In the genomic region with DNA sequence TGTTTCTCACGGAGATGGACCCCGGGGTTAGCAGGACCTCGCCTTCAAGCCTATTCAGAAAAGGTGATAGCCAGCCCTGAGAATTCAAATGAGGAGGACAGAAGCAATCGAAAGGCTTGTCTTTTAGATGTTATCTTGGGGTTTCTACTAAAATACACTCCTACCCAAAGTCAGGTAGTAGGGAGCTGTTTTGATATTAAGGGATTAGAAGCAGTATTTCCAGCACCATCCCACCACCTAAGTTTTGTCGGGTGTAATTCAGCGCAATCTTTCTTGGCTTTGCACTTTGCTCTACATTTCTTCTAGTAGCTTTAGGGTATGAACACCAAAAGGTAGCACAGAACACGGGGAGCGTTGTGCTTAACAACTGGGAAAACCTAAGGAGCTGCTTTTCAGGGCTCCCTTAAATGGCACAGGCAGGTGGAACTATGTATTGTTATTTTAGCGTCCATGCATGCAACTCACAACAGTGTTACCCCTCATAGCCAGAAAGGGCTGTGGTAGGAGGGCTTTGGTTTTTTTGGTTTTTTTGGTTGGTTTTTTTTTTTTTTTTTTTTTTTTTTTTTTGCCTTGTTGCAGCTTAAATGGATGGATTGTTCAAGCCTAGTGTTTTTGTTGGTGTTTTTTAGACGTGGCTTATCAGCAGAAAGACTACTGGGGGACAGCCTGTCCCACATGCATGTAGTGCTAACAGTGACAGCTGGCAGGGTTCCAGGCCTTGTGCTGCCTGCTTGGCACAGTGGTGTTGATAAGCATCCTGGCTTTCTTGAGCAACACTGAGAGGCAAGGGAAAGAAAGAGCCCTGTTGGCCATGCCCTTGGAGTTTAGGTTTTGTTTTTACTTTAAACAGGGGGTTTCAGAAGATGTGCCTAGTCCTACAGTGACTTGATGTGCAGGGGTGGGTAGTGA, we compare ENCODE assay signal across 8 mouse cellular contexts. TPM values are rescaled to one million over a fixed set of nuclear protein-coding genes. Genes with fewer than 3 reads are reported as not detected.
DNase-seq lines count a peak whose midpoint lies in the region; ATAC-seq and TF ChIP-seq lines count a peak whose summit lies in the region.
"Had no signal": no experiment of that assay in that cellular context is flagged by ENCODE, and none has a peak within 500 bp of the region (broad histone marks: within the 10 kb centered on the region; RNA-seq: fewer than 3 reads in every experiment).

No protein-coding gene starts in this region.

- no peak for ATAC-seq in heart, postnatal 0 days (ENCODE audit: insufficient read depth, low read depth)
- no peak for ATAC-seq in limb, embryonic 13.5 days (ENCODE audit: low FRiP score, low read depth)

- peaks cover 25% of the 10 kb centered on the region for H3K36me3 ChIP-seq in heart, postnatal 0 days (replicated peaks; ENCODE audit: control insufficient read depth, insufficient read depth, low read length)
- peaks cover 28% of the 10 kb centered on the region for H3K36me3 ChIP-seq in limb, embryonic 13.5 days
- no peaks in the 10 kb centered on the region for H3K36me3 ChIP-seq in myocyte (ENCODE audit: control insufficient read depth, insufficient read depth)

- H3K4me2 ChIP-seq in heart, postnatal 0 days (ENCODE audit: low read depth, low read length), result peak overlapping the region; percentile 98
- H3K4me2 ChIP-seq in limb, embryonic 13.5 days (replicated peaks), result peak overlapping the region; percentile 75
- peak overlapping the region; percentile 88 for H3K4me2 ChIP-seq in myocyte (ENCODE audit: low read depth)

- H3ac ChIP-seq in myocyte (ENCODE audit: control insufficient read depth, insufficient read length), result peak overlapping the region; percentile 50

- H3K27ac ChIP-seq in heart, postnatal 0 days (ENCODE audit: low read depth), result peak overlapping the region; percentile 93
- peak overlapping the region; percentile 96 for H3K27ac ChIP-seq in limb, embryonic 13.5 days

- TF ChIP-seq CTCF in heart, postnatal 0 days (IDR thresholded peaks at IDR 0.05; ENCODE audit: low read depth), result no peak

- peaks cover 17% of the 10 kb centered on the region for H3K4me1 ChIP-seq in heart, postnatal 0 days (ENCODE audit: control insufficient read depth, insufficient read depth)
- H3K4me1 ChIP-seq in limb, embryonic 13.5 days, result peaks cover 21% of the 10 kb centered on the region

- peak overlapping the region; percentile 71 for H3K9ac ChIP-seq in heart, postnatal 0 days (replicated peaks; ENCODE audit: low read depth, low read length)
- H3K9ac ChIP-seq in limb, embryonic 13.5 days, result peak overlapping the region; percentile 85

- no peak for TF ChIP-seq EP300 in heart, postnatal 0 days (IDR thresholded peaks at IDR 0.05; ENCODE audit: low read depth)

- H3K27me3 ChIP-seq in heart, postnatal 0 days (ENCODE audit: control insufficient read depth, insufficient read depth, low read length), result no peaks in the 10 kb centered on the region
- no peaks in the 10 kb centered on the region for H3K27me3 ChIP-seq in limb, embryonic 13.5 days
- no peaks in the 10 kb centered on the region for H3K27me3 ChIP-seq in myocyte (ENCODE audit: control insufficient read depth, insufficient read depth, insufficient read length)

- peak overlapping the region; percentile 70 for H3K4me3 ChIP-seq in heart, postnatal 0 days (ENCODE audit: low read depth, low read length)
- peak overlapping the region; percentile 78 for H3K4me3 ChIP-seq in limb, embryonic 13.5 days
- H3K4me3 ChIP-seq in myocyte, result peak overlapping the region; percentile 77

- peaks cover 22% of the 10 kb centered on the region for H3K79me2 ChIP-seq in myocyte (ENCODE audit: control insufficient read depth, insufficient read depth)

- no peak for TF ChIP-seq POLR2A in myocyte (IDR thresholded peaks at IDR 0.05; ENCODE audit: insufficient read length, low read depth)

- peak; percentile 39 for DNase-seq in urinary bladder, postnatal 25 days (ENCODE audit: low spot score)
- no peak for DNase-seq in urinary bladder, adult 18-20 months (ENCODE audit: low spot score in 2 of 2)
- DNase-seq in cerebellum, adult 9-10 months, result peak; percentile 67
- no peak for DNase-seq in heart, postnatal 0 days (ENCODE audit: low spot score)
- DNase-seq in thymus, postnatal 10 days (ENCODE audit: low spot score in 2 of 2), result no peak

- H3K9me3 ChIP-seq in heart, postnatal 0 days (replicated peaks; ENCODE audit: control insufficient read depth, low read length), result no peaks in the 10 kb centered on the region
- no peaks in the 10 kb centered on the region for H3K9me3 ChIP-seq in limb, embryonic 13.5 days

- 14% methylated on average over 10 of the region's 10 CpGs for WGBS in heart, postnatal 0 days
- 21% methylated on average over 10 of the region's 10 CpGs for WGBS in limb, embryonic 13.5 days

TF ChIP-seq in myocyte, 11 proteins besides CTCF, POLR2A, EP300 and RAD21:
- no peak for TF ChIP-seq MYOG (IDR thresholded peaks at IDR 0.05; ENCODE audit: control insufficient read depth in 1 of 3, insufficient read depth in 1 of 3, insufficient read length in 2 of 3, low read depth in 2 of 3)
- TF ChIP-seq TCF12 (IDR thresholded peaks at IDR 0.05; ENCODE audit: insufficient read depth, poor library complexity, severe bottlenecking), result no peak
- no peak for TF ChIP-seq MYOD1 (IDR thresholded peaks at IDR 0.05; ENCODE audit: control insufficient read depth in 1 of 3, insufficient read length in 2 of 3, low read depth in 2 of 3)
- no peak for TF ChIP-seq REST (IDR thresholded peaks at IDR 0.05; ENCODE audit: insufficient read depth, insufficient read length)
TF ChIP-seq in myocyte: peak in this region for 0.

RNA-seq across cellular contexts. Expression of gene Capn10, which starts 1.1 kb away (rescaled TPM):
- total RNA-seq in heart, postnatal 0 days (2014; rRNA removed; ENCODE audit: low replicate concordance), result 41.9 and 46.3 TPM in 2 replicates
- polyA plus RNA-seq in heart, postnatal 0 days (2015; fragmentation: Nextera tagmentation; extraction: Ambion mirVana), result 10.7 and 12.0 TPM in 2 replicates
- polyA plus RNA-seq in limb, embryonic 13.5 days (2015; fragmentation: Nextera tagmentation; extraction: Ambion mirVana), result 32.3 and 35.2 TPM in 2 replicates
- polyA plus RNA-seq in myocyte (2012; fragmentation: generic; extraction: Trizol), result 23.6 TPM

RNA-seq across cellular contexts. Expression of gene Gpr35, which starts 15.4 kb away (rescaled TPM):
- total RNA-seq in heart, postnatal 0 days (2014; rRNA removed; ENCODE audit: low replicate concordance), result 0.23 and 0.85 TPM in 2 replicates
- polyA plus RNA-seq in heart, postnatal 0 days (2015; fragmentation: Nextera tagmentation; extraction: Ambion mirVana), result 0.27 and 0.34 TPM in 2 replicates
- polyA plus RNA-seq in limb, embryonic 13.5 days (2015; fragmentation: Nextera tagmentation; extraction: Ambion mirVana), result 0.20 and 0.56 TPM in 2 replicates
- polyA plus RNA-seq in myocyte (2012; fragmentation: generic; extraction: Trizol), result 1.0 TPM

RNA-seq across cellular contexts. Expression of gene Rnpepl1, which starts 24.7 kb away (rescaled TPM):
- 73.2 and 89.0 TPM in 2 replicates for total RNA-seq in heart, postnatal 0 days (2014; rRNA removed; ENCODE audit: low replicate concordance)
- 33.0 and 36.3 TPM in 2 replicates for polyA plus RNA-seq in heart, postnatal 0 days (2015; fragmentation: Nextera tagmentation; extraction: Ambion mirVana)
- polyA plus RNA-seq in limb, embryonic 13.5 days (2015; fragmentation: Nextera tagmentation; extraction: Ambion mirVana), result 33.3 and 33.4 TPM in 2 replicates
- 48.6 TPM for polyA plus RNA-seq in myocyte (2012; fragmentation: generic; extraction: Trizol)

RNA-seq across cellular contexts. Expression of gene Dusp28, which starts 28.5 kb away (rescaled TPM):
- total RNA-seq in heart, postnatal 0 days (2014; rRNA removed; ENCODE audit: low replicate concordance), result 23.5 and 26.8 TPM in 2 replicates
- polyA plus RNA-seq in heart, postnatal 0 days (2015; fragmentation: Nextera tagmentation; extraction: Ambion mirVana), result 21.4 and 25.2 TPM in 2 replicates
- 11.9 and 12.4 TPM in 2 replicates for polyA plus RNA-seq in limb, embryonic 13.5 days (2015; fragmentation: Nextera tagmentation; extraction: Ambion mirVana)
- 40.9 TPM for polyA plus RNA-seq in myocyte (2012; fragmentation: generic; extraction: Trizol)

RNA-seq across cellular contexts. Expression of gene Ankmy1, which starts 32.6 kb away (rescaled TPM):
- total RNA-seq in heart, postnatal 0 days (2014; rRNA removed; ENCODE audit: low replicate concordance), result not detected in 2 replicates
- polyA plus RNA-seq in heart, postnatal 0 days (2015; fragmentation: Nextera tagmentation; extraction: Ambion mirVana), result 0.10 TPM in 1 of 2 replicates, not detected in the other
- polyA plus RNA-seq in limb, embryonic 13.5 days (2015; fragmentation: Nextera tagmentation; extraction: Ambion mirVana), result 0.36 and 0.43 TPM in 2 replicates
- 2.4 TPM for polyA plus RNA-seq in myocyte (2012; fragmentation: generic; extraction: Trizol)
- total RNA-seq: heart, postnatal 36 days had no signal

Comparison
In these comparisons a context has a peak if more than half of its experiments do, and no peak if none do; other contexts are left out.
1. DNase-seq: peak in urinary bladder, postnatal 25 days (single experiment) and cerebellum, adult 9-10 months (single experiment); none in urinary bladder, adult 18-20 months (0 of 2), heart, postnatal 0 days (single experiment) and thymus, postnatal 10 days (0 of 2).
2. Peak in every context shown above with its lines, with median percentiles within 50 percentile points of each other: H3K4me2 ChIP-seq and H3K4me3 ChIP-seq.